Mouse (Mus musculus): ENCODE measurements around the gene Zfp362.

GRCm38 (mm10) chr4:128724059-128724458, 81.8 kb downstream of the Zfp362 start:
- TF ChIP-seq POLR2A (IDR thresholded peaks at IDR 0.05; ENCODE audit: borderline replicate concordance, low read depth, low read length) = no peak
- no peak for TF ChIP-seq CTCF (IDR thresholded peaks at IDR 0.05; ENCODE audit: low read depth, low read length)

All from bone marrow macrophage, adult 2 months (primary cell).